Mouse (Mus musculus) kidney, postnatal 14 days (tissue): Measurements from ENCODE around the gene Olfr951.

Experiments
- DNase-seq: peaks from one replicate; pipeline ENCODE4 v3.0.0; 2022; ENCODE audit warnings: mixed read lengths

The Olfr951 gene

DNA sequence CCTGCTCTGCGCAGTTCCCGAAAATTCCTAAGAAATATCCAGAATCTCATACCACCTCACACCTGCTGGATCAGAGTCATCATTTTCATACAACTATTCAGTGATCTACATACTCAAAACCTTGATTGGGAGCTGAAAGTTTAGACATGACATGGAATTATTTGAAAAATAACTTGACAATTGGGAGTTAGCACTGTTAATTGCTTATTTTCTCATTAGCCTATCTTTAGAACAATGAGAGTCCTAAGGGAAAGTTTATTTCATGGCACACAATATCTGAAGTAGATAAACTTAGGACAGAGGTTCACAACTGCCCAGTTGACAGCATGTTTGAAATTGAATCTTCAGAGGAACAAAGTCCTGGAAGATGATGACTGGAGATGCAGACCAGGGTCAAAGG, at the start of gene Olfr951:
TSS of gene Olfr951 (plus strand) at position 301 of the 400 bp plus-strand sequence.
- no peak for DNase-seq

DNA sequence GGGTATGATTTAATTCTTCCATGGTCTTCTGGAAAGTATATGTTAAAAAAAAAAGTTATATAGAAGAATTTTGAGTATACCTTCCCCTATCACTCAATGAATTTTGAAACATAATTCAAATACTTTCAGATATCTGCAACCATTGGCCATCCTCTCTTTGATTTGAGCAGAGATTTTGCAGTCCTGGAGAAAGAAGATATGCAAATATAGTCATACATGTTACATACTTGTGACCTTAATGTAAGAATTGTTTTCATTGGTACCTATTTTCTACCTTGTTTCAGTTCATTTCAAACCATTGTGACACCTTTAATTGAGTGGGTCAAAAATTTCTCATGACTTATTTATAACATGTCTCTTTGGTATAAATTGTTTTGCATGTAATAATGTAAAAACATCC, 39.8 kb downstream of the Olfr951 start, which contains the start of gene Olfr952:
TSS of gene Olfr952 (minus strand) at position 101 of the 400 bp plus-strand sequence.
- DNase-seq: no peak
